Mouse (Mus musculus): Measurements from ENCODE around the gene Cops8. TPM values are rescaled to one million over a fixed set of nuclear protein-coding genes. Genes with fewer than 3 reads are reported as not detected.

Gene Cops8
- total and polyA plus RNA-seq, 2 experiments from 2014 or later: 113 to 192 TPM

GRCm38 (mm10) chr1:90601096-90601495, 1.7 kb upstream of the Cops8 start:
- ATAC-seq (no peak), DNase-seq (no peak)
- no peaks in the 10 kb centered on the region for H3K27me3 ChIP-seq (ENCODE audit: insufficient read depth, low read length)
- H3K4me3 ChIP-seq (ENCODE audit: low read depth, low read length): no peak overlapping the region
- H3K4me2 ChIP-seq (ENCODE audit: low read depth): no peak overlapping the region
- peaks cover 4% of the 10 kb centered on the region; the same call in 1 of the 2 replicates for H3K36me3 ChIP-seq (ENCODE audit: insufficient read depth)
- no peak overlapping the region for H3K27ac ChIP-seq (ENCODE audit: low read depth, low read length)
- H3K9ac ChIP-seq: no peak overlapping the region
- no peak for TF ChIP-seq CTCF (IDR thresholded peaks at IDR 0.05; ENCODE audit: low read depth)
- no peaks in the 10 kb centered on the region for H3K9me3 ChIP-seq (ENCODE audit: low read length)
- 60% methylated on average over 3 of the region's 3 CpGs for WGBS
- H3K4me1 ChIP-seq (ENCODE audit: insufficient read depth): peaks cover 4% of the 10 kb centered on the region

- peak overlapping the region; percentile 67 for H3K27ac ChIP-seq (ENCODE audit: low read depth, low read length)
- 4% methylated on average over 26 of the region's 26 CpGs for WGBS
- H3K4me1 ChIP-seq (ENCODE audit: insufficient read depth): peaks cover 4% of the 10 kb centered on the region
- DNase-seq (no peak), ATAC-seq (peak; percentile 74)
- no peaks in the 10 kb centered on the region for H3K9me3 ChIP-seq (ENCODE audit: low read length)
- peak overlapping the region; percentile 80 for H3K4me3 ChIP-seq (ENCODE audit: low read depth, low read length)
- H3K27me3 ChIP-seq (ENCODE audit: insufficient read depth, low read length): no peaks in the 10 kb centered on the region
- no peak for TF ChIP-seq CTCF (IDR thresholded peaks at IDR 0.05; ENCODE audit: low read depth)
- H3K4me2 ChIP-seq (ENCODE audit: low read depth): peak overlapping the region; percentile 58
- H3K36me3 ChIP-seq (ENCODE audit: insufficient read depth): peaks cover 28% of the 10 kb centered on the region
- peak overlapping the region; percentile 82 for H3K9ac ChIP-seq
Measured at GRCm38 (mm10) chr1:90603561-90603887, 743 bp downstream of the Cops8 start.

GRCm38 (mm10) chr1:90609363-90609762, 6.6 kb downstream of the Cops8 start:
- Histone ChIP-seq H3K4me2 (ENCODE audit: low read depth) (no peak overlapping the region), H3K9me3 (ENCODE audit: low read length) (no peaks in the 10 kb centered on the region), H3K4me3 (ENCODE audit: low read depth, low read length) (no peak overlapping the region), H3K36me3 (ENCODE audit: insufficient read depth) (peaks cover 75% of the 10 kb centered on the region), H3K27me3 (ENCODE audit: insufficient read depth, low read length) (no peaks in the 10 kb centered on the region), H3K4me1 (ENCODE audit: insufficient read depth) (no peaks in the 10 kb centered on the region; the same call in 1 of the 2 replicates), H3K27ac (ENCODE audit: low read depth, low read length) (no peak overlapping the region), H3K9ac (no peak overlapping the region)
- WGBS: 93% methylated on average over 5 of the region's 5 CpGs
- no peak for TF ChIP-seq CTCF (IDR thresholded peaks at IDR 0.05; ENCODE audit: low read depth)
- DNase-seq (no peak), ATAC-seq (no peak)

GRCm38 (mm10) chr1:90617258-90617657, 14.5 kb downstream of the Cops8 start:
- no peak overlapping the region for H3K4me2 ChIP-seq (ENCODE audit: low read depth)
- no peak for TF ChIP-seq CTCF (IDR thresholded peaks at IDR 0.05; ENCODE audit: low read depth)
- H3K9ac ChIP-seq: no peak overlapping the region
- no peak for ATAC-seq
- DNase-seq: no peak
- H3K27ac ChIP-seq (ENCODE audit: low read depth, low read length): no peak overlapping the region
- no peaks in the 10 kb centered on the region for H3K27me3 ChIP-seq (ENCODE audit: insufficient read depth, low read length)
- H3K36me3 ChIP-seq (ENCODE audit: insufficient read depth): peaks cover 26% of the 10 kb centered on the region
- H3K9me3 ChIP-seq (ENCODE audit: low read length): no peaks in the 10 kb centered on the region
- WGBS: 87% methylated on average over 7 of the region's 7 CpGs
- H3K4me3 ChIP-seq (ENCODE audit: low read depth, low read length): no peak overlapping the region
- no peaks in the 10 kb centered on the region for H3K4me1 ChIP-seq (ENCODE audit: insufficient read depth)

GRCm38 (mm10) chr1:90633415-90634030, 30.7 kb downstream of the Cops8 start:
- H3K9me3 ChIP-seq (ENCODE audit: low read length): no peaks in the 10 kb centered on the region
- ATAC-seq (no peak), DNase-seq (no peak)
- H3K4me2 ChIP-seq (ENCODE audit: low read depth): no peak overlapping the region
- no peak overlapping the region for H3K9ac ChIP-seq
- H3K36me3 ChIP-seq (ENCODE audit: insufficient read depth): no peaks in the 10 kb centered on the region
- H3K27ac ChIP-seq (ENCODE audit: low read depth, low read length): no peak overlapping the region
- TF ChIP-seq CTCF (IDR thresholded peaks at IDR 0.05; ENCODE audit: low read depth): no peak
- H3K4me1 ChIP-seq (ENCODE audit: insufficient read depth): no peaks in the 10 kb centered on the region
- no peaks in the 10 kb centered on the region for H3K27me3 ChIP-seq (ENCODE audit: insufficient read depth, low read length)
- no peak overlapping the region for H3K4me3 ChIP-seq (ENCODE audit: low read depth, low read length)
- WGBS: 76% methylated on average over 6 of the region's 6 CpGs

GRCm38 (mm10) chr1:90634205-90634745, 31.5 kb downstream of the Cops8 start:
- DNase-seq (no peak), ATAC-seq (no peak)
- WGBS: 69% methylated on average over 3 of the region's 3 CpGs
- Histone ChIP-seq H3K27me3 (ENCODE audit: insufficient read depth, low read length) (no peaks in the 10 kb centered on the region), H3K9ac (no peak overlapping the region), H3K4me2 (ENCODE audit: low read depth) (no peak overlapping the region), H3K9me3 (ENCODE audit: low read length) (no peaks in the 10 kb centered on the region), H3K27ac (ENCODE audit: low read depth, low read length) (no peak overlapping the region), H3K36me3 (ENCODE audit: insufficient read depth) (no peaks in the 10 kb centered on the region), H3K4me3 (ENCODE audit: low read depth, low read length) (no peak overlapping the region), H3K4me1 (ENCODE audit: insufficient read depth) (no peaks in the 10 kb centered on the region)
- TF ChIP-seq CTCF (IDR thresholded peaks at IDR 0.05; ENCODE audit: low read depth): no peak

- WGBS: 79% methylated on average over 7 of the region's 7 CpGs
- no peak for ATAC-seq
- no peak overlapping the region for H3K4me3 ChIP-seq (ENCODE audit: low read depth, low read length)
Measured at GRCm38 (mm10) chr1:90638335-90638734, 35.6 kb downstream of the Cops8 start.

More at GRCm38 (mm10) chr1:90638335-90638734, 35.6 kb downstream of the Cops8 start:
- Histone ChIP-seq H3K4me2 (ENCODE audit: low read depth) (no peak overlapping the region), H3K9me3 (ENCODE audit: low read length) (no peaks in the 10 kb centered on the region), H3K27ac (ENCODE audit: low read depth, low read length) (no peak overlapping the region), H3K4me1 (ENCODE audit: insufficient read depth) (no peaks in the 10 kb centered on the region), H3K27me3 (ENCODE audit: insufficient read depth, low read length) (no peaks in the 10 kb centered on the region), H3K36me3 (ENCODE audit: insufficient read depth) (no peaks in the 10 kb centered on the region), H3K9ac (no peak overlapping the region)
- TF ChIP-seq CTCF (IDR thresholded peaks at IDR 0.05; ENCODE audit: low read depth): no peak
- no peak for DNase-seq

Data from forebrain, postnatal 0 days (tissue).